Mouse (Mus musculus) testis, adult 2 months (tissue): Measurements from ENCODE around the gene Wipf2.

Experiments used
- CTCF ChIP-seq: fragments of 200-500 bp; IDR thresholded peaks from 2 replicates; pipeline ENCODE4 v1.5.1; 2012; ENCODE audit warnings: low read depth, mild to moderate bottlenecking, inconsistent platforms, low read length, moderate library complexity; ENCODE audit not compliant: control insufficient read depth, insufficient read depth, insufficient replicate concordance
- POLR2A ChIP-seq: fragments of 200-500 bp; IDR thresholded peaks from 2 replicates; pipeline ENCODE4 v1.6.1; 2012; ENCODE audit warnings: low read depth, mild to moderate bottlenecking, inconsistent platforms, low read length, moderate library complexity; ENCODE audit not compliant: control insufficient read depth

DNA sequence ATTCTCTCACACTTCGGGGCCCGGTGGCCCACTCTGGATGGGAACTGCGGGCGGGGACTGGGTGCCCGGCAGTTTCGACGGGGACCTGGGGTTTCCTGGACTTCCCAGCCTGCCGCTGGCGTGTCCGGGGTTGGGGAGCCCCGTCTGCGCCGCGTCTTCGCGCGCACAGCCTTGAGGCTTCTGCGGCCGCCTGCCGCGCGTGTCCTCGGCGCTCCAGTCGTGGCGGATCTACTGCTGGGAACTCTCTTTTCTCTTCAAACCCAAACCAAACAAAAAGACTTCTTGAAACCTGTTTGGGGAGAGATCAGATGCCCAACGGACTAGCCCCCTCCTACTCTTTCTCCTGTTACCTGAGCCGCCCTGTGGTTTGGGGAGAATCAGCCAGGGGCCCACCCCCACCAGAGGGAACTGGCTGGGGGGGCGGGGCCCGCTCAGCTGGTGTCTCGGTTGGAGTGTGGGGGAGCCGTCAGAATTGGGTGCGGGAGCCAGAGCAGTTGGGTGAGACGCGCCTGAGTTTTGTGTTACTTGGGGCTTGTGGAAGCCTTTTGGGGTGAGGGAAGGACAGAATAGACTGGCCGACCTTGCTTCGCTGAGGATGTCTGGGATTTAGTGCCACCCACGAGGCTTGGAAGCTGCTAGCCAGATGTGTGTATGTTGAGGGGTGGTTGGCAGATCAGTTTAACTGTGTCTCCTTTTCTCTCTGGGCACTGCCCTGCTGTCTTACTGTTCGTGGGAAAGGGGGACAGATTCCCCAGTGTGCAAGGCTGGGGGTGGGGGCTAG is 74.7 kb downstream of the Wipf2 start:
- TF ChIP-seq CTCF (no peak), POLR2A (no peak)
